Mouse (Mus musculus) intestine, embryonic 14.5 days (tissue): Measurements from ENCODE around the gene Trim58. TPM values are rescaled to one million over a fixed set of nuclear protein-coding genes. Genes with fewer than 3 reads are reported as not detected.

Source experiments
- ATAC-seq: fragments of 200-750 bp; cut with Nextera tagmentation; replicated peaks from 2 replicates; pipeline ENCODE4 v1.8.0; 2017; ENCODE audit warnings: low read depth, moderate number of reproducible peaks, moderate TSS enrichment, moderate library complexity; ENCODE audit not compliant: low FRiP score, low TSS enrichment
- DNase-seq: peaks from one replicate; pipeline ENCODE4 v3.0.0-alpha.2; 2018; ENCODE audit warnings: low spot score
- H3K27ac ChIP-seq: fragments of 300-500 bp; sonication (generic); 2 replicates; pipeline ENCODE4 v1.5.1; 2014; ENCODE audit warnings: low read depth, mild to moderate bottlenecking, control low read depth
- H3K27me3 ChIP-seq: fragments of 300-500 bp; sonication (generic); replicated peaks from 2 replicates; pipeline ENCODE4 v1.6.1; 2014; ENCODE audit warnings: low read length, control low read depth; ENCODE audit not compliant: control insufficient read depth, insufficient read depth
- H3K36me3 ChIP-seq: fragments of 300-500 bp; sonication (generic); 2 replicates; pipeline ENCODE4 v1.6.1; 2014; ENCODE audit warnings: low read length, control low read depth; ENCODE audit not compliant: control insufficient read depth, insufficient read depth
- H3K4me1 ChIP-seq: fragments of 300-500 bp; sonication (generic); replicated peaks from 2 replicates; pipeline ENCODE4 v1.6.1; 2014; ENCODE audit warnings: low read length, control low read depth, mixed read lengths; ENCODE audit not compliant: control insufficient read depth, insufficient read depth
- H3K4me2 ChIP-seq: fragments of 300-500 bp; sonication (generic); 2 replicates; pipeline ENCODE4 v1.6.1; 2014; ENCODE audit warnings: low read length
- H3K4me3 ChIP-seq: fragments of 300-500 bp; sonication (generic); 2 replicates; pipeline ENCODE4 v1.5.1; 2014; ENCODE audit warnings: low read depth, low read length, control low read depth, mixed read lengths
- H3K9ac ChIP-seq: fragments of 300-500 bp; sonication (generic); 2 replicates; pipeline ENCODE4 v1.6.1; 2014; ENCODE audit warnings: mild to moderate bottlenecking, low read length
- H3K9me3 ChIP-seq: fragments of 300-500 bp; sonication (generic); 2 replicates; pipeline ENCODE4 v1.6.1; 2016; ENCODE audit warnings: low read length, control low read depth; ENCODE audit not compliant: control insufficient read depth
- WGBS: fragments of 180-500 bp; shearing (Covaris S2); extraction: QIAGEN DNeasy Blood & Tissue Kit; methylation state at CpG from one replicate; pipeline ENCODE4 v1.1.7; 2014; 5-methylcytosine and 5-hydroxymethylcytosine counted together
- polyA plus RNA-seq: library from polyadenylated mRNA; unstranded; fragments of >200 nt; fragmentation: Nextera tagmentation; extraction: Ambion mirVana; gene quantifications from 2 replicates; pipeline ENCODE4 v1.2.1, GENCODE M21; 2014

Gene Trim58
- polyA plus RNA-seq, 1 experiment from 2014 or later, result 0.08 TPM

GRCm38 (mm10) chr11:58636376-58636977 lies 3.8 kb upstream of the Trim58 start:
- DNase-seq (no peak), ATAC-seq (no peak)
- no peak overlapping the region for H3K27ac ChIP-seq
- no peak overlapping the region for H3K4me2 ChIP-seq
- H3K9ac ChIP-seq, result no peak overlapping the region
- no peaks in the 10 kb centered on the region for H3K9me3 ChIP-seq
- H3K4me3 ChIP-seq, result no peak overlapping the region
- 31% methylated on average over 4 of the region's 4 CpGs for WGBS
- peaks cover 11% of the 10 kb centered on the region; the same call in 1 of the 2 replicates for H3K27me3 ChIP-seq
- peaks cover 6% of the 10 kb centered on the region; the same call in 1 of the 2 replicates for H3K4me1 ChIP-seq
- no peaks in the 10 kb centered on the region for H3K36me3 ChIP-seq

GRCm38 (mm10) chr11:58638176-58638701 lies 2.0 kb upstream of the Trim58 start:
- Histone ChIP-seq H3K9ac (no peak overlapping the region), H3K27me3 (peaks cover 14% of the 10 kb centered on the region; the same call in 1 of the 2 replicates), H3K27ac (no peak overlapping the region), H3K9me3 (no peaks in the 10 kb centered on the region), H3K4me1 (peaks cover 6% of the 10 kb centered on the region; the same call in 1 of the 2 replicates), H3K4me2 (no peak overlapping the region), H3K4me3 (no peak overlapping the region), H3K36me3 (no peaks in the 10 kb centered on the region)
- ATAC-seq (no peak), DNase-seq (no peak)
- WGBS, result 45% methylated on average over 7 of the region's 7 CpGs

- ATAC-seq, result no peak
- 31% methylated on average over 14 of the region's 14 CpGs for WGBS
- Histone ChIP-seq H3K27ac (no peak overlapping the region), H3K9me3 (no peaks in the 10 kb centered on the region), H3K9ac (no peak overlapping the region), H3K4me1 (peaks cover 6% of the 10 kb centered on the region; the same call in 1 of the 2 replicates), H3K36me3 (no peaks in the 10 kb centered on the region), H3K27me3 (peaks cover 14% of the 10 kb centered on the region; the same call in 1 of the 2 replicates), H3K4me3 (no peak overlapping the region), H3K4me2 (peak overlapping the region; percentile 67)
- DNase-seq, result no peak
Measured at GRCm38 (mm10) chr11:58641057-58641456, 792 bp downstream of the Trim58 start.

GRCm38 (mm10) chr11:58641638-58642358 lies 1.5 kb downstream of the Trim58 start:
- Histone ChIP-seq H3K4me1 (peaks cover 6% of the 10 kb centered on the region; the same call in 1 of the 2 replicates), H3K9me3 (no peaks in the 10 kb centered on the region), H3K36me3 (no peaks in the 10 kb centered on the region), H3K4me2 (no peak overlapping the region), H3K9ac (no peak overlapping the region), H3K27ac (no peak overlapping the region), H3K27me3 (peaks cover 14% of the 10 kb centered on the region; the same call in 1 of the 2 replicates), H3K4me3 (no peak overlapping the region)
- DNase-seq (no peak), ATAC-seq (no peak)
- 83% methylated on average over 13 of the region's 13 CpGs for WGBS

- peak; percentile 61 for DNase-seq
- Histone ChIP-seq H3K4me1 (peaks cover 6% of the 10 kb centered on the region; the same call in 1 of the 2 replicates), H3K27me3 (peaks cover 11% of the 10 kb centered on the region; the same call in 1 of the 2 replicates), H3K36me3 (no peaks in the 10 kb centered on the region), H3K27ac (no peak overlapping the region), H3K4me2 (no peak overlapping the region), H3K9me3 (no peaks in the 10 kb centered on the region), H3K4me3 (no peak overlapping the region), H3K9ac (no peak overlapping the region)
- ATAC-seq, result no peak
- WGBS, result 42% methylated on average over 6 of the region's 6 CpGs
Measured at GRCm38 (mm10) chr11:58643350-58643749, 3.1 kb downstream of the Trim58 start.

DNA sequence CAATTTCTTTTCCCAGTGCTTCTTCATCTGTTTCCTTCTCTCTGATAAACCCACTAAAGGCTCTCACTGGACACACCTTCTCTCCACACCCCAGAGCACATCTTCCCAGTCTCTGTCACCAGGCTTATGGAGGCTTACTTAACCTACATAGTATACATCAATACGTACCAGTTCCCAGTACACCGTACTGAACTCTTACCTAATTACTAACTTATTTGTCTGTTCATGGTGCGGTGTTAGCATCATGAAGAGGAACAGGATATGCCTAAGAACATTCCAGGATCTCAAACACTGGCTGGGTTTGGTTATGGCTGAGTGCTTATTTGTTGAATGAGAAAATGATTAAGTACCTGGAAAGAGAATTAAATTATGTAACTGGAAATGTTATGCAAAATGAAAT lies 14.9 kb downstream of the Trim58 start:
- H3K9me3 ChIP-seq, result no peaks in the 10 kb centered on the region
- H3K4me2 ChIP-seq, result no peak overlapping the region
- WGBS, result 86% methylated on average over 3 of the region's 3 CpGs
- H3K9ac ChIP-seq, result no peak overlapping the region
- no peak overlapping the region for H3K27ac ChIP-seq
- DNase-seq (no peak), ATAC-seq (no peak)
- no peaks in the 10 kb centered on the region for H3K4me1 ChIP-seq
- H3K27me3 ChIP-seq, result no peaks in the 10 kb centered on the region
- H3K4me3 ChIP-seq, result no peak overlapping the region
- no peaks in the 10 kb centered on the region for H3K36me3 ChIP-seq

GRCm38 (mm10) chr11:58658596-58658995 lies 18.3 kb downstream of the Trim58 start, which contains the start of gene Olfr322:
Olfr322 (plus strand) TSS chr11:58658782.
- 76% methylated on average over 4 of the region's 4 CpGs for WGBS
- Histone ChIP-seq H3K4me1 (no peaks in the 10 kb centered on the region), H3K27me3 (no peaks in the 10 kb centered on the region), H3K4me3 (no peak within 1 kb of the TSS), H3K9me3 (no peaks in the 10 kb centered on the region), H3K36me3 (no peaks in the 10 kb centered on the region), H3K9ac (no peak within 1 kb of the TSS), H3K4me2 (no peak within 1 kb of the TSS), H3K27ac (no peak within 1 kb of the TSS)
- DNase-seq (no peak), ATAC-seq (no peak)

GRCm38 (mm10) chr11:58669252-58669651 lies 29.0 kb downstream of the Trim58 start:
- Histone ChIP-seq H3K4me2 (no peak overlapping the region), H3K36me3 (no peaks in the 10 kb centered on the region), H3K27ac (no peak overlapping the region), H3K4me3 (no peak overlapping the region), H3K9ac (no peak overlapping the region), H3K27me3 (no peaks in the 10 kb centered on the region), H3K9me3 (no peaks in the 10 kb centered on the region), H3K4me1 (no peaks in the 10 kb centered on the region)
- ATAC-seq (no peak), DNase-seq (no peak)
